Mouse (Mus musculus): ENCODE data around the gene Olfr836.

Olfr836 gene

DNA sequence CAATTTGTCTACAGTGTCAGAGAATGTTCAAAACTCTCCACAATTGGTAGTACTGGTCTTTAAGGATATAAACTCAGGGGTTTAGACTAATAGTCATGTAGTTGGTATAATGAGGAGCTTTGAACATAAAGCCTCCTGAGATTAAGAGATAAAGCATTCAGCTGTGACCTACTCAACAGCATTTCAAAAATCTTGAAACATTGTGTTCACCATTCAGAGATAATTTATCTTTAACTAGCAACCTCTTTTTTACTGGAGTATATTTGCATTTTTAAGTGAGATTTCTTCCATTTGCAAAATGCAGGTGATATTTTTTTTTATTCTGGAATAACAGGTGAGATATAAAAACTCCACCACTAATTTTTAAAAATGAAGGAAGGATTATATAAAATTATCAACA is at the start of gene Olfr836:
Gene Olfr836 (plus strand): TSS at position 301 of the 400 bp plus-strand sequence.
- no peak for DNase-seq (ENCODE audit: low spot score)

GRCm38 (mm10) chr9:19084986-19085385 is 35.2 kb upstream of the Olfr836 start:
- DNase-seq (ENCODE audit: low spot score), result no peak

DNA sequence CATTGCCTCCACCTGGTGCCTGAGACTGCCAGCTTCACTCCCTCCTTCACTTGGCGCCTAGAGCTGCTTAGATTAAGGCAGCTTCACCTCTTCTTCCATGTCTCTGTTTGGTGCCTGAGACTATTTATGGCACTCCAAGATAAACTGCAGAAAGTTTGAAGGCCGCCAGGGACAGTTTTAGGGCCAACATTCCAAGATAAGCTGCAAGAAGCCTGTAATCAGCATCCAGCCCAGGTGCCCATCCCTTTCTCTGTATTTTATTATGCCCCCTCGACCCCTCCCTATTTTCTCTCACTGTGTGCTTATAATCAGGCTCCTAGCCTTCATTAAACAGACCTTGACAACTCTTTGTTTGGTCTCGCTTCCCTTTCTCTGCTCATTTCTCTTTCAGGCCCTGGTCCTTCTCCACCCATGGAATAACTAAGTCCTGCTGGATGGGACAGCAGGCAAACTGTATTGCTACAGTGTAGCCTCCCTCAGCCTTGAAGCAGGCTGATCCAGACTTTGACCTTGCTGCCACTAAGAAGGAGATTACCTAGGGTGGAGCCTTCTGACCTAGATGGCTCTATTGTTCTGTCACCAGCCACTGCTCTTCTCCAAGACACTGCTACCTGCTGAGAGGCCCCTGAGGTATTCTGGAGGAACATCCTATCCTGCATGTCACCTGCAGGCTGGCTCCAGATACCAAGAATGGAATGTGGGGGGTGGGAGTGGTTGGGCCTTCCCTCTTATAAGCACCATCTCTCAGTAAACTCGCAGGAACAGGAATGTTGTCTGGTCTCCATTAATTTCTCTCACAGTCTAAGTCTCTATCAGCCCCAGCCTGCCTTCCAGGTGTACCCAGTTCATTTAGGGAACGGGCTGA is 27.1 kb upstream of the Olfr836 start:
- DNase-seq (ENCODE audit: low spot score), result peak; percentile 14

DNA sequence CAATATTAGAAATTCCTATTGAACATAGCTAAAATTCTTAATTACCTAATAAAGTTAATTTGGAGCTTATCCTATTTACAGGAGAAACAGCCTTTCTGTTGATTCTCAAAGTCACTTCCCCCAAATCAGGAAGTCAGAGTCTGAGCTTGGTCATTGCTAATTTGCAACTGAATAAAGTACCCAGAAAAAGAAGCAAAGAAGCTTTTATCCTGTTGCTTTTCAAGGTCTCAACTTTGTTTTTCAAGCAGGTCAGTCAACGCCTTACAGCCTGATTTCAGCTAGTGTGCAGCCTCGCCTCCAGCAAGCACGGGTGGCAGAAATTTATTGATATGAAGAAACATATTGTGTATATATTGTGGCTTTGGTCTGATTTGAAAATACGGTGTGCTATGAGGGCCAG is 22.9 kb upstream of the Olfr836 start:
- DNase-seq (ENCODE audit: low spot score), result no peak

DNA sequence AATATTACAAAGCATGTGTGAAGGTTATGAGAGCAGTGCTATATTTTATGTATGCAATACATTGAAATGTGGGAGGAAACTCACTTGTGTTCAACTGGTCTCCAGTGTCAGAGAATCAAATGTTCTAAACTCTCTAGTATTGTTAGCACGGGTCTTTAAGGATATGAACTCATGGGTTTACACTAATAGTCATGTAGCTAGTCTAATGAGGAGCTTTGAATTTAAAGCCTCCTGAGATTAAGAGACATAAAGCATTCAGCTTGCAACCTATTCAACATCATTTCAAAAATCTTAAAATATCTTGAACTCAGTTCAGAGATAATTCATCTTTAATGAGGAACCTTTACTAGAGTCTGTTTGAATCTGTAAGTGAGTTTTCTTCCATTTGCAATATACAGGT is 15.8 kb downstream of the Olfr836 start, which contains the start of gene Olfr837:
Gene Olfr837 (plus strand): TSS at position 301 of the 400 bp plus-strand sequence.
- DNase-seq (ENCODE audit: low spot score), result no peak

Data from testis, postnatal 14 days (tissue).